In the genomic region with DNA sequence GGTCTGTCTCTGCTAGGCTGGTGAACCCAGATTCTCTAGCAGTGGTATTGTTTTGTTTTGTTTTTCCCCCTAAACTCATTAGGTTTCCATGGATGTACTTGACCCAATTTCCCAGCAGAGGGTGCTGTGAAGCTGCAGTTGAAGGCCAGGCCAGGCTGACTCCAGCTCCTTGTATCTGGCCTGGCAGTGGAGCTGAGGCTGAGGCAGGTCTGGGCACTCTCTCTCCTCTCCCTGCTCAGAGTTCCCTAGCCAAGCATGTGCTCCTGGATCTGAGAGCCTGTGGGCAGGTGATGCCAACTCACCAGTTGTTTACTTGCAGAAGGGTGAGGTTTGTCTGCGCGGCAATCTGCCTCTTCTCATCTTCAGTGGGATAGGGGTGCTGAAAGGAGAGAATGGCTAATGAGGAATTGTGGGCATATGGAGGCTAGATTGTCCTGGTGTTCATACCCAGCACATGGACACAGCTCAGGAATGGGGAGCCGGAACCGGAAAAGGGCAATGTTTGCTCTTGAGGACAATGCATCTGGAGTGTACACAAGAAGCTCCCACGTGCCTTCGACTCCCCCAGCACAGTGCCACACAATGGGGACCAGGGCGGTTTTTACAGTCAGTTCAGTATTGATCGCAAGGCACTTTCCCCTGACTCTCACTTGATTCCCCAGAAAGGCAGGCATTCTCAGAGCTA, we compare ENCODE assay signal across 8 mouse cellular contexts.
DNase-seq lines count a peak whose midpoint lies in the region; ATAC-seq and TF ChIP-seq lines count a peak whose summit lies in the region.
"Had no signal": no experiment of that assay in that cellular context is flagged by ENCODE, and none has a peak within 500 bp of the region (broad histone marks: within the 10 kb centered on the region; RNA-seq: fewer than 3 reads in every experiment).

No protein-coding gene starts in this region.

- peak; percentile 67 to 86 for DNase-seq in adrenal gland, adult (ENCODE audit: inconsistent age in 2 of 2, low spot score in 1 of 2)
- DNase-seq in cerebellum, adult 9-10 months = peak; percentile 87
- DNase-seq in frontal cortex, postnatal 36 days (ENCODE audit: low spot score in 2 of 2) = peak; percentile 70 to 85
- DNase-seq in intestine, embryonic 14.5 days (ENCODE audit: low spot score) = peak; percentile 72
- DNase-seq in left cerebral cortex, postnatal 36 days (ENCODE audit: low spot score in 2 of 2) = peak; percentile 67 to 73
- DNase-seq in midbrain, postnatal 0 days (ENCODE audit: low spot score) = peak; percentile 80
- peak; percentile 37 for DNase-seq in testis, postnatal 14 days (ENCODE audit: low spot score)

- no peak overlapping the region for H3K27ac ChIP-seq in intestine, embryonic 14.5 days (ENCODE audit: low read depth)
- H3K27ac ChIP-seq in midbrain, postnatal 0 days (ENCODE audit: low read depth, low read length) = no peak overlapping the region
- H3K27ac ChIP-seq: heart, embryonic 13.5 days had no signal

- no peak overlapping the region for H3K4me2 ChIP-seq in intestine, embryonic 14.5 days (ENCODE audit: low read length)
- H3K4me2 ChIP-seq in midbrain, postnatal 0 days (ENCODE audit: low read depth, low read length, poor library complexity, severe bottlenecking) = no peak overlapping the region
- H3K4me2 ChIP-seq: heart, embryonic 13.5 days had no signal

- no peaks in the 10 kb centered on the region for H3K9me3 ChIP-seq in intestine, embryonic 14.5 days (ENCODE audit: control insufficient read depth, low read length)
- H3K9me3 ChIP-seq in midbrain, postnatal 0 days (ENCODE audit: low read length) = no peaks in the 10 kb centered on the region
- H3K9me3 ChIP-seq: heart, embryonic 13.5 days had no signal

- H3K4me3 ChIP-seq in intestine, embryonic 14.5 days (ENCODE audit: low read depth, low read length) = no peak overlapping the region
- H3K4me3 ChIP-seq in midbrain, postnatal 0 days (ENCODE audit: low read depth, low read length) = no peak overlapping the region
- H3K4me3 ChIP-seq: heart, embryonic 13.5 days had no signal

- intact Hi-C loops in left cerebral cortex, postnatal 36 days (cut with DNase I) = loop anchor here (1.0 to 5.0 kb wide), 3 partner anchors 72 to 432 kb away; partner anchors contain the start of gene Pknox2

- peak; percentile 66; the same call in 1 of the 2 replicates for ATAC-seq in intestine, embryonic 14.5 days (replicated peaks; ENCODE audit: low FRiP score, low TSS enrichment, low read depth)
- ATAC-seq in midbrain, postnatal 0 days (ENCODE audit: low FRiP score) = peak; percentile 83

- peak; percentile 88 for TF ChIP-seq CTCF in midbrain, postnatal 0 days (IDR thresholded peaks at IDR 0.05)

- WGBS in intestine, embryonic 14.5 days = 79% methylated on average over 8 of the region's 8 CpGs
- WGBS in midbrain, postnatal 0 days = 83% methylated on average over 8 of the region's 8 CpGs

- H3K27me3 ChIP-seq in intestine, embryonic 14.5 days (replicated peaks; ENCODE audit: control insufficient read depth, insufficient read depth, low read length) = no peaks in the 10 kb centered on the region
- H3K27me3 ChIP-seq in midbrain, postnatal 0 days (ENCODE audit: insufficient read depth, low read length) = no peaks in the 10 kb centered on the region
- H3K27me3 ChIP-seq: heart, embryonic 13.5 days had no signal

- H3K9ac ChIP-seq in intestine, embryonic 14.5 days (ENCODE audit: low read length) = no peak overlapping the region
- H3K9ac ChIP-seq in midbrain, postnatal 0 days (replicated peaks; ENCODE audit: low read length, poor library complexity, severe bottlenecking) = no peak overlapping the region
- H3K9ac ChIP-seq: heart, embryonic 13.5 days had no signal

- no peaks in the 10 kb centered on the region for H3K4me1 ChIP-seq in intestine, embryonic 14.5 days (replicated peaks; ENCODE audit: control insufficient read depth, insufficient read depth, low read length)
- no peaks in the 10 kb centered on the region for H3K4me1 ChIP-seq in midbrain, postnatal 0 days (ENCODE audit: insufficient read depth, low read length)
- H3K4me1 ChIP-seq: heart, embryonic 13.5 days had no signal

- H3K36me3 ChIP-seq in intestine, embryonic 14.5 days (ENCODE audit: control insufficient read depth, insufficient read depth, low read length) = 0 out of 2 replicates have a peak, but pooled peaks cover 16% of the 10 kb centered on the region
- peaks cover 15% of the 10 kb centered on the region for H3K36me3 ChIP-seq in midbrain, postnatal 0 days (ENCODE audit: insufficient read depth, low read length)
- H3K36me3 ChIP-seq: heart, embryonic 13.5 days had no signal

Comparison
In these comparisons a context has a peak if more than half of its experiments do, and no peak if none do; other contexts are left out.
1. DNase-seq: peak in every context shown above with its lines; median percentile 87 in cerebellum, adult 9-10 months; 80 in midbrain, postnatal 0 days; 78 in frontal cortex, postnatal 36 days; 76 in adrenal gland, adult; 72 in intestine, embryonic 14.5 days; 70 in left cerebral cortex, postnatal 36 days; 37 in testis, postnatal 14 days.